Mouse (Mus musculus) ES-E14 (cell line): ENCODE results near the gene Calhm3. TPM values are rescaled to one million over a fixed set of nuclear protein-coding genes. Genes with fewer than 3 reads are reported as not detected.

Experiments used
- DNase-seq: peaks from one replicate; pipeline ENCODE4 v3.0.0-alpha.2; 2013; ENCODE audit warnings: low read depth, low spot score
- H3K27ac ChIP-seq: 2 replicates; pipeline ENCODE4 v1.5.1; 2012; ENCODE audit warnings: low read depth, mild to moderate bottlenecking, low read length, moderate library complexity, mixed read lengths; ENCODE audit not compliant: poor library complexity, insufficient read depth, severe bottlenecking
- H3K36me3 ChIP-seq: 2 replicates; pipeline ENCODE4 v1.6.1; 2012; ENCODE audit warnings: mild to moderate bottlenecking, low read length, moderate library complexity, mixed read lengths; ENCODE audit not compliant: control insufficient read depth, poor library complexity, insufficient read depth, severe bottlenecking
- H3K4me1 ChIP-seq, 2 experiments: fragments of 150-350 bp in 1 of 2; sonication (generic) in 1 of 2; 2 replicates each; pipeline ENCODE4 v1.6.1; 2012; ENCODE audit warnings: low read length in 2 of 2, mild to moderate bottlenecking in 1 of 2, mixed read lengths in 1 of 2; ENCODE audit not compliant: control insufficient read depth in 2 of 2, insufficient read depth in 2 of 2, poor library complexity in 1 of 2
- H3K4me3 ChIP-seq, 2 experiments: fragments of 150-350 bp in 1 of 2; sonication (generic) in 1 of 2; 2 replicates each; pipeline ENCODE4 v1.5.1; 2012; ENCODE audit warnings: low read length in 2 of 2, low read depth in 1 of 2, mild to moderate bottlenecking in 1 of 2, mixed read lengths in 1 of 2; ENCODE audit not compliant: insufficient read depth in 1 of 2, poor library complexity in 1 of 2, severe bottlenecking in 1 of 2
- H3K9ac ChIP-seq: 2 replicates; pipeline ENCODE4 v1.6.1; 2012; ENCODE audit warnings: low read depth, mild to moderate bottlenecking, low read length, mixed read lengths; ENCODE audit not compliant: poor library complexity, insufficient read depth, severe bottlenecking
- H3K9me3 ChIP-seq: fragments of 150-350 bp; sonication (generic); 2 replicates; pipeline ENCODE4 v1.6.1; 2012; ENCODE audit warnings: low read depth, mild to moderate bottlenecking, low read length; ENCODE audit not compliant: control insufficient read depth, insufficient read depth
- CHD2 ChIP-seq: IDR thresholded peaks from 2 replicates; pipeline ENCODE4 v1.6.1; 2014; ENCODE audit warnings: mild to moderate bottlenecking, low read depth, low read length, inconsistent platforms
- HCFC1 ChIP-seq: IDR thresholded peaks from 2 replicates; pipeline ENCODE4 v1.6.1; 2012; ENCODE audit warnings: low read length, inconsistent platforms, borderline replicate concordance; ENCODE audit not compliant: insufficient read depth
- MAFK ChIP-seq: IDR thresholded peaks from 2 replicates; pipeline ENCODE4 v1.6.1; 2014; ENCODE audit warnings: mild to moderate bottlenecking, low read depth, low read length, inconsistent platforms; ENCODE audit not compliant: insufficient read depth
- ZC3H11A ChIP-seq: IDR thresholded peaks from 2 replicates; pipeline ENCODE4 v1.6.1; 2012; ENCODE audit warnings: low read depth, mild to moderate bottlenecking, inconsistent platforms, low read length, borderline replicate concordance
- ZNF384 ChIP-seq: IDR thresholded peaks from 2 replicates; pipeline ENCODE4 v1.6.1; 2012; ENCODE audit warnings: low read depth, low read length, inconsistent platforms
- in situ Hi-C, 2 experiments: fragments of 600-800 bp; cut with MboI; formaldehyde crosslinking; loops; one replicate each; pipeline ENCODE4 v1.15.1; 2025; ENCODE audit warnings: low sequenced_read_pairs in 2 of 2, inconsistent platforms in 1 of 2; ENCODE audit not compliant: unreplicated experiment in 2 of 2
- total RNA-seq: library from RNA; depleted of rRNA; stranded (reverse); fragments of 300-350 nt; gene quantifications from 2 replicates; pipeline ENCODE4 v1.2.3, GENCODE M21; 2012

Gene Calhm3
- total RNA-seq, 1 experiment: 2.8 TPM

DNA sequence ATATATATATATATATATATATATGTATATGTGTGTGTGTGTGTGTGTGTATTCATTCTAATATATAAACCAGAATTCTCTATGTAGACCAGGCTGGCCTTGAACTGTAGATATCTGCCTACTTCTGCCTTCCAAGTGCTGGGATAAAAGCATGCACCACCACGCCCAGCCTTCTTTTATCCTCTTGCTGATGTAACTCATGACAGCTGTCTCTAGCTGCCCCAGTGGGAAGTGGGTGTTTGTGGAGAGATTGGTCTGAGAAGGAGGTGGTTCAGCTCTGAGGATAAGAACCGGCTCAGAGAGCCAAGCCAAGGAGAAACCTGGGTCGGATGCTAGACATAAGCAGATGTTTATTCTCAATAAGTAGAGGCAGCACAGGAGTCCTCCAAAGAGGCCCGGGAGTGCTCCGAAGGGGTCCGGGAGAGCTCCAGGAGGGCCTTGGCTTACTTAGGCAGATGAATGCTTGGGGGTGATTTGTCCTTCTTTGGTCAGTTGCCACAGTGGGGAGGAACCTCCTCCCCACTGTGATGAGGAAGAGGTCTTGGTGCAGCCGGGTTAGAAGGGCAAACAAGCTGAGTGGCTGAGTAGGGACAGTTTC, 10.2 kb upstream of the Calhm3 start:
- no peak for DNase-seq
- Histone ChIP-seq H3K9me3 (no peaks in the 10 kb centered on the region), H3K4me1 (peaks cover 0 to 7% of the 10 kb centered on the region in 2 experiments; a peak in 2 of 4 replicates), H3K4me3 (no peak overlapping the region), H3K9ac (no peak overlapping the region), H3K36me3 (no peaks in the 10 kb centered on the region), H3K27ac (no peak overlapping the region)
- no peak for TF ChIP-seq ZNF384
- no peak for TF ChIP-seq HCFC1
- no peak for TF ChIP-seq MAFK
- no peak for TF ChIP-seq ZC3H11A
- no peak for TF ChIP-seq CHD2
- in situ Hi-C loops: loop anchor here in 1 of 2 experiments (5.0 kb wide), 1 partner anchor 40 kb away; no protein-coding TSS in a partner anchor

DNA sequence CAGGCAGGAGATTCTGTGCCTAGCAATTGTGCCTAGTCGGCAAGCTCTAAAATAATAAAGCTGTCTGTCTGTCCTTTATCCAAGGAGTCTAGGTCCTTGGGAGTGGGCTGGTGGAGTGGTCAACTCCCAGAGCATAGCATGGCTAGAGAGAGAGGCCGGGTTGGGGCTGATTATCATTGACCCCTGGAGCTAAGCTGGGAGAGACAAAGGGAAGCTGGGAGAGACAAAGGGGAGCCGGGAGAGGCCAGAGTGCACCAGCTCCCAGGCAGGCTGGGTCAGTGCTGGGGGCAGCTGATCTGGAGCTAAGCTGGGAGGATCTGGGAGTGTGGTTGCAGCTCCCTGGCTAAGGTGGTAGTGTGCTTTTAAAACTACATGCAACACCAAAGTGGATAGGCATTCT, 9.2 kb upstream of the Calhm3 start:
- H3K36me3 ChIP-seq: no peaks in the 10 kb centered on the region
- no peak overlapping the region for H3K27ac ChIP-seq
- H3K4me1 ChIP-seq: peaks cover 0 to 7% of the 10 kb centered on the region in 2 experiments; a peak in 2 of 4 replicates
- in situ Hi-C loops: loop anchor here in 1 of 2 experiments (5.0 kb wide), 1 partner anchor 39 kb away; no protein-coding TSS in a partner anchor
- no peak for TF ChIP-seq CHD2
- no peak for TF ChIP-seq ZNF384
- TF ChIP-seq ZC3H11A: no peak
- no peak for TF ChIP-seq MAFK
- no peak for TF ChIP-seq HCFC1
- no peak overlapping the region for H3K4me3 ChIP-seq
- no peaks in the 10 kb centered on the region for H3K9me3 ChIP-seq
- no peak for DNase-seq
- H3K9ac ChIP-seq: no peak overlapping the region

DNA sequence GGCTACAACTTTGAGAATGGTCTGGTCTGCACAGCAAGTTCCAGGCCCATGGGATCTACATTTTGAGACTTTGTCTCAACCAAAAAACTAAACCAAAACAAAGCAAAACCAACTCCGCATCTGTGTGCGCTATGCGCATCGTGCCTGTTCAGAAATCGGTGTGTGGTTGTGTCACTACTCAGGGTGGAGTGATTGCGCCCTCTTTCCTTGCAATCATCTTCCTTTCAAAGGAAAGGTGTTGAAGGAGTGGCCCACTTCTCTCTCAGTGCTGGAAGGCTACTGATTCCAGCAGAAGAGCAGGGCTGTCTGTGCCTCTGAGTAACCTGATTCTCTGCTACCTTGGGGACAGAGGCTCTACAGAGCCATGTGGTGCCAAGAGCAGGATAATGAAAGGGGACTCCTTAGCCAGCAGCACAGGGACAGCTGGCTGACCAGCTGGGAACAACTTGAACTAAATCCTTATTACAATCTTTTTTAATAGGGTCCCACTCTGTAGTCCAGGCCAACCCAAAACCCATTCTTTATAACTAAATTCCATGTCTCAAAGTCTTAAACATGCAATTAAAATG, 5.7 kb upstream of the Calhm3 start:
- Histone ChIP-seq H3K27ac (no peak overlapping the region), H3K4me1 (peaks cover 0 to 4% of the 10 kb centered on the region in 2 experiments; a peak in 1 of 4 replicates), H3K9me3 (no peaks in the 10 kb centered on the region), H3K36me3 (no peaks in the 10 kb centered on the region), H3K9ac (no peak overlapping the region), H3K4me3 (no peak overlapping the region)
- no peak for DNase-seq
- TF ChIP-seq ZNF384 (no peak), ZC3H11A (peak; percentile 38; the same call in 1 of the 2 replicates), MAFK (no peak)
- in situ Hi-C loops: no loop called here

DNA sequence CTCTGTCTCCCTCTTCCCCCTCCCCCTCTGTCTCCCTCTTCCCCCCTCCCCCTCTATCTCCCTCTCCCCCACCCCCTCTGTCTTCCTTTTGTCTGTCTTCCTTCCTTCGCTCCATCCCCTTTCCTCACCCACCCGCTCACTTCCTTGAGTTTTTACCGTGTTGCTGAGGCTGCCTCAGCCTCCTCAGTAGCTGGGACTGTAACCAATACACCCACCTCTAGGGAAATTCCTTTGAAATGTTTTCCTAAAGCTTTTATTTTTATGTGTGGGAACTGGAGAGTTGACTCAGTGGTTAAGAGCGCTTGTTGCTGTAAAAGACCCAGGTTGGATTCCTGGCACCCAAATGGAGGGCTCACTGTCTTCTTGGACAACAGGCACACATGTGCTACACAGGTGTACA, 4.1 kb upstream of the Calhm3 start:
- TF ChIP-seq CHD2: no peak
- no peak for TF ChIP-seq HCFC1
- no peak for TF ChIP-seq ZNF384
- TF ChIP-seq MAFK: no peak
- no peak for TF ChIP-seq ZC3H11A
- in situ Hi-C loops: no loop called here
- Histone ChIP-seq H3K36me3 (no peaks in the 10 kb centered on the region), H3K4me3 (no peak overlapping the region), H3K9me3 (no peaks in the 10 kb centered on the region), H3K9ac (no peak overlapping the region), H3K4me1 (peaks cover 0 to 2% of the 10 kb centered on the region in 2 experiments; a peak in 1 of 4 replicates), H3K27ac (no peak overlapping the region)
- DNase-seq: no peak
